Mouse (Mus musculus) hindbrain, embryonic 12.5 days (tissue): ENCODE results near the gene Spns3. TPM values are rescaled to one million over a fixed set of nuclear protein-coding genes. Genes with fewer than 3 reads are reported as not detected.

ENCODE experiments used
- ATAC-seq: fragments of 200-750 bp; cut with Nextera tagmentation; 2 replicates; pipeline ENCODE4 v1.8.0; 2017; ENCODE audit warnings: moderate TSS enrichment; ENCODE audit not compliant: low FRiP score
- H3K27ac ChIP-seq: fragments of 300-500 bp; sonication (generic); 2 replicates; pipeline ENCODE4 v1.5.1; 2016; ENCODE audit warnings: mild to moderate bottlenecking
- H3K27me3 ChIP-seq: fragments of 300-500 bp; sonication (generic); 2 replicates; pipeline ENCODE4 v1.6.1; 2016; ENCODE audit warnings: mild to moderate bottlenecking
- H3K36me3 ChIP-seq: fragments of 300-500 bp; sonication (generic); 2 replicates; pipeline ENCODE4 v1.6.1; 2016; ENCODE audit warnings: mild to moderate bottlenecking
- H3K4me1 ChIP-seq: fragments of 300-500 bp; sonication (generic); 2 replicates; pipeline ENCODE4 v1.6.1; 2016
- H3K4me2 ChIP-seq: fragments of 300-500 bp; sonication (generic); replicated peaks from 2 replicates; pipeline ENCODE4 v1.6.1; 2016; ENCODE audit warnings: mild to moderate bottlenecking
- H3K4me3 ChIP-seq: fragments of 300-500 bp; sonication (generic); 2 replicates; pipeline ENCODE4 v1.5.1; 2016; ENCODE audit warnings: mild to moderate bottlenecking
- H3K9ac ChIP-seq: fragments of 300-500 bp; sonication (generic); 2 replicates; pipeline ENCODE4 v1.6.1; 2016; ENCODE audit warnings: mild to moderate bottlenecking, moderate library complexity
- H3K9me3 ChIP-seq: fragments of 300-500 bp; sonication (generic); replicated peaks from 2 replicates; pipeline ENCODE4 v1.6.1; 2016; ENCODE audit warnings: mild to moderate bottlenecking
- WGBS: fragments of 180-500 bp; shearing (Covaris S2); methylation state at CpG from one replicate; pipeline ENCODE4 v1.1.7; 2016; 5-methylcytosine and 5-hydroxymethylcytosine counted together
- polyA plus RNA-seq: library from polyadenylated mRNA; unstranded; fragments of >200 nt; fragmentation: Nextera tagmentation; extraction: Ambion mirVana; gene quantifications from 2 replicates; pipeline ENCODE4 v1.2.1, GENCODE M21; 2016

Spns3 gene
- polyA plus RNA-seq, 1 experiment from 2014 or later, result 0.15 TPM

DNA sequence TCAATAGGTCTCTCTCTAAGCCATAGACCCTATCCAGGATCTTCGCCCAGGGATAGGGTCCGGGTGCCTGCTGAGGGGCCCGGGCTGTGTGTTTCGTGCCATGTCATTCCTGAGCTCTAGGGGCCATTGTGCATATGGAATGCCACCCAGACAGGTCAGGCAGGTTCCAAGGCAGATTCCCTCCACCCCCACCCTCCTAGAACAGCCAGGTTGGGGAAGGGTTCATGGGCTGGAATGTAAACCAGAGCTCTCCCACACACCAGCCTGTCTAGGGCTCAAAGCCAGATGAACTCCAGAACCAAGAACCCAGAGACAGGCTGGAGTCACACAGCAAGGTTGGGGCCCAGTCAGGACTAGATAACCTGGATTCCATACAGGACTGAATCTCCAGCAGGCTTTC is 76.8 kb downstream of the Spns3 start:
- H3K36me3 ChIP-seq, result 0 out of 2 replicates have a peak, but pooled peaks cover 4% of the 10 kb centered on the region
- H3K4me2 ChIP-seq, result no peak overlapping the region
- H3K27me3 ChIP-seq, result no peaks in the 10 kb centered on the region
- H3K9ac ChIP-seq, result no peak overlapping the region
- no peak overlapping the region for H3K27ac ChIP-seq
- H3K9me3 ChIP-seq, result no peaks in the 10 kb centered on the region
- peaks cover 37% of the 10 kb centered on the region for H3K4me1 ChIP-seq
- WGBS, result 80% methylated on average over 4 of the region's 4 CpGs
- no peak for ATAC-seq
- no peak overlapping the region for H3K4me3 ChIP-seq

DNA sequence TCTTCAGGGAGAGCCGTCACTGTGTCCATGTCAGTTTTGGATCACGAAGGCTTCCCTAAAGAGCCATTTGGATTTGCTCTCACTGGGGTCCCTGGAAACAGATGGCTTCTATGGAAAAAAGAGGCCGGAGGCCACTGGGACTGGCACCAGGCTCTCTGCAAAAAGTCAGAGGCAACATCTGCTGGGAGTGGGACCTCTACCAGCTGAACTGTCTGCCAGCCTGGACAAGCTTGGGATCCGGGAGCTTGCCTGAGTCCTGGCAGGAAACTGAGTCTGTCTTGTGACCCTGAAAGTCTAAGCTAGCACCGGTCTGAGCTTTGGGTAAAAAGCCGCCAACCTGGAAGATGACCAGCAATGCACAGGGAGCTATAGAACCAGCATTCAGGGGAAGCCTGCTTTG is 78.9 kb downstream of the Spns3 start:
- H3K4me2 ChIP-seq, result no peak overlapping the region
- no peaks in the 10 kb centered on the region for H3K9me3 ChIP-seq
- ATAC-seq, result no peak
- WGBS, result 80% methylated on average over 6 of the region's 6 CpGs
- H3K4me1 ChIP-seq, result peaks cover 36% of the 10 kb centered on the region
- no peak overlapping the region for H3K4me3 ChIP-seq
- H3K9ac ChIP-seq, result no peak overlapping the region
- no peak overlapping the region for H3K27ac ChIP-seq
- H3K27me3 ChIP-seq, result no peaks in the 10 kb centered on the region
- H3K36me3 ChIP-seq, result 0 out of 2 replicates have a peak, but pooled peaks cover 4% of the 10 kb centered on the region

DNA sequence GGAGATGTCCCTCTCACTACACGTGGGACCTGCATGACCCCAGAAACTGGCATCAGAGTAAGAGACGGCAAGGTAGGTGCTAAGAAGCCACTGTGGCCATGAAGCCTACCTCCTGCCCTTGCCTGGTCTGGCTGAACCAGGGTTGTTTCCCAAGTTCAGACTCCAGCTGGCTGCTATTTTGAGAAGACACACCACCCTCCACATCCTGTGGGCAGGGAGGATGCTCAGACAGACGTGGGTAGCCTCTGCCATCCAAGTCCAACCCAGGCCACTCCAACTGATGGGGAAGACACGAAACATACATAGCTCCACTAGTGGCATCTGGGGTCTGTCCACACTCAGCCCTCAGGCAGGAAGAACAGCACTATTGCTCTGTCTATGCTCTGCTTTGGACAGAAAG is 80.3 kb downstream of the Spns3 start:
- no peak overlapping the region for H3K9ac ChIP-seq
- no peaks in the 10 kb centered on the region for H3K9me3 ChIP-seq
- H3K27me3 ChIP-seq, result no peaks in the 10 kb centered on the region
- H3K4me3 ChIP-seq, result no peak overlapping the region
- H3K36me3 ChIP-seq, result 0 out of 2 replicates have a peak, but pooled peaks cover 4% of the 10 kb centered on the region
- H3K4me1 ChIP-seq, result peaks cover 37% of the 10 kb centered on the region
- ATAC-seq, result no peak
- no peak overlapping the region for H3K27ac ChIP-seq
- 72% methylated on average over 4 of the region's 4 CpGs for WGBS
- H3K4me2 ChIP-seq, result no peak overlapping the region

DNA sequence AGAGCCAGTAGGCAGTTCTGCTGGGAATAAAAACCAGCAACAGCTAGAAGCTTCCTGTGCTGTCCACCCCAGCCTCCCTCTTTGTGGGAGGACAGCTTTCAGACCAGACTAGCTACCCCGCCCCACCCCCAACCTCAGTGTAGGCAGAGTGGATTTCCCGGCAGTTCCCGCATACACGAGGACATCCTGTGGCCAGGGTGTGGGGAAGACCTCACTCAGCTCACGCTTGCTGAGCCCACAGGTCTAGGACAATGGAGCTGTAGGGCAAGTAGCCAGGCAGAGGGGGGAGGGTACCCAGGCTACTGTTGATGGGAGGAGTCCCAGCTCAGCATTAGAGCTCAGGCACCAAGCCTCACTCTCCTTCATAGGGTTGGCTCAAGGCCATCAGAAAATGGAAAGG is 81.1 kb downstream of the Spns3 start:
- ATAC-seq, result peak; percentile 38; the same call in 1 of the 2 replicates
- 29% methylated on average over 5 of the region's 5 CpGs for WGBS
- H3K27me3 ChIP-seq, result no peaks in the 10 kb centered on the region

DNA sequence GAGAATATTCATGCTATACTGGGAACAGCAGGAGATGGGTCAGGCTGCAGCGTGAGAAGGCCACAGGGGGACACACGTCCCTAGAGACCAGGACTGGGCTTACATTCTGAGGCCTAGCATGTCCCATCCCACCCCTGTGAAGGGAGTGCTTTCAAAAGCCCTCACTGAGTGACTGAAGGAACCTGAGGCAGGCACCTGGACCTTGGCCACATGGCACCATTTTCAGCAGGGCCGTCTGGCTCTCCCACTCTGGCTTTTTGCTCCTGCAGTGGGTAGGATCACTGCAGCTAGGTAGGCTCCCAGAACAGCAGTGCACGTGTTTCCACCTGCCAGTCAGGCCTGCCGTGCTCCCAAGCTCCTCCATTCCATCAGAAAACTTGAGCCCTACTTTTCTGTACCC is 81.8 kb downstream of the Spns3 start:
- no peaks in the 10 kb centered on the region for H3K27me3 ChIP-seq
- H3K9me3 ChIP-seq, result no peaks in the 10 kb centered on the region
- H3K4me2 ChIP-seq, result no peak overlapping the region
- no peak for ATAC-seq
- no peak overlapping the region for H3K9ac ChIP-seq
- H3K27ac ChIP-seq, result peak overlapping the region; percentile 60
- WGBS, result 72% methylated on average over 5 of the region's 5 CpGs
- peaks cover 41% of the 10 kb centered on the region for H3K4me1 ChIP-seq
- 0 out of 2 replicates have a peak, but pooled peaks cover 5% of the 10 kb centered on the region for H3K36me3 ChIP-seq
- H3K4me3 ChIP-seq, result no peak overlapping the region

More for the DNA sequence above, 81.1 kb downstream of the Spns3 start:
- Histone ChIP-seq H3K36me3 (0 out of 2 replicates have a peak, but pooled peaks cover 4% of the 10 kb centered on the region), H3K9me3 (no peaks in the 10 kb centered on the region), H3K4me3 (no peak overlapping the region), H3K27ac (peak overlapping the region; percentile 60; the same call in 1 of the 2 replicates), H3K9ac (0 out of 2 replicates have a peak overlapping the region, but pooled peaks have one; percentile 3), H3K4me1 (peaks cover 41% of the 10 kb centered on the region), H3K4me2 (no peak overlapping the region)

DNA sequence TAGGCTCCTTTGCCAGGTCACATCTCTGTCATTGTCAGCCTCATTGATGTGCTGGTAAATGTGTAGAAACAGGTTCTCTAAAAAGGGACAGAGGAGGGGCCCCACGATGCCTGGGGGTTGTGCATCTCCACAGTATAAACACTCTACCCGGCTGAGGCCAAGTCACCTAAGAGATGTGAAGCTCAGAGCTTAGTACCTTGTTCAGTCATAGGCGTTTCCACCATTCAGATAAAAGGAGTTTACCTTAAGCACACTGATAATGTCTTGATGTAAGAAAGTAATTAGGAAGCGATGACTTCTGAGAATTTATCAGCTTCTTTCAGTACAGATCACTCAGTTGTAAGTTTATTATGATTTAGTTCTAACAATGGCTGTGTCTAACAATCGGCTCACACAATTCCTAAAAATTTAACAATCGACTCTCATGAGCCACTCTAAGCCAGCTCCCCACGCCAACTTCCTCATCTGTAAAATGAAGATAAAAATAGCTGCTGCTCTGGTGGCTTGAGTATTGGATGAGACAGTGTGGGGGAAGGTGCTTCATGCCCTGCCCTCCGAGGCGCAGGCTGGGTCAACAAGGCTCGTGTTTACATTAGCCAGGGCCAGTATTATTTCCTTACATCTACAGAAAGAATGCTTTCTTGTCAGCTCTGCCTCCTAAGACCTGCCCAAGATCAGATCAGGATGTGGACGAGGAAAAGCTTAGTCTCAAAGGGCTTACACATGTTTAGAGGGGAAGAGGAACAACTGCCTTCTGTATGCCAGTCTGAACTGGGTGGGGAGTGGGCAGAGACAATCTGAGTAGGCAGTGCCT is 83.4 kb downstream of the Spns3 start:
- H3K4me2 ChIP-seq, result no peak overlapping the region
- H3K36me3 ChIP-seq, result peaks cover 13% of the 10 kb centered on the region
- peaks cover 46% of the 10 kb centered on the region for H3K4me1 ChIP-seq
- no peaks in the 10 kb centered on the region for H3K9me3 ChIP-seq
- no peak overlapping the region for H3K9ac ChIP-seq
- no peak overlapping the region for H3K4me3 ChIP-seq
- no peaks in the 10 kb centered on the region for H3K27me3 ChIP-seq
- no peak for ATAC-seq
- peak overlapping the region; percentile 23 for H3K27ac ChIP-seq
- WGBS, result 60% methylated on average over 11 of the region's 11 CpGs

DNA sequence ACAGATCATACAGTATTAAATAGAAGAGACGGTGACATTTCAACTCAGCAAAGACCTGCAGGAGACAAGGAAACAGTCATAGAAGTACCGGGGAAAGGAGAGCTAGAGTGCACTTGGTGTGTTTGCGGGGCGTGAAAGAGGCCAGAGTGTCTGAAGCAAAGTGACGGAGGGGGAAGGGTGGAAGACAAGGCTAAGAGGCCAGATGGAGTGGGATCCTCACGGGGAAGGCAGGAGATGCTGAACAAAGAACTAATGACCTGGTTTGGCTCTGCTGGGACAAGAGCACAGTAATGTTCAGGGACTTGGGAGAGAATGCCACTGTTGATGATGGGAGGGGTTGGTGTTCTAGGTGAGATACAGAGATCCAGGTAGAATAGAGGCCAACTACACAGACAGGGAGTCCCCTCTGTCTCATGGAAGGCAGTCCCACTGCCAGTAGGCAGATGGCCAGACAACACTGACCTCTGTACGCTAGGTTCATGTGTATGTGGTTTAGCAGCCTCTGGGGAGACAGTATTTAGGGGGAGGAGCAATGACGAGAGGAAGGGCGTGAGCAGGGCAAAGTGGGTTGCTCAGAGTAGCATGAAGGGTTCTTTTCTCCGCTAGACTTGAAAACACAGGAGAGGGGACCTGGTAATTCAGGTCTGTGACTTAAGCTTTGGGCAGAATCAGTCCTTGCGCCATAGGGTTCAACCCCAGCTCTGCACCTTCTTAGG is 84.2 kb downstream of the Spns3 start:
- Histone ChIP-seq H3K9ac (no peak overlapping the region), H3K27ac (no peak overlapping the region)

DNA sequence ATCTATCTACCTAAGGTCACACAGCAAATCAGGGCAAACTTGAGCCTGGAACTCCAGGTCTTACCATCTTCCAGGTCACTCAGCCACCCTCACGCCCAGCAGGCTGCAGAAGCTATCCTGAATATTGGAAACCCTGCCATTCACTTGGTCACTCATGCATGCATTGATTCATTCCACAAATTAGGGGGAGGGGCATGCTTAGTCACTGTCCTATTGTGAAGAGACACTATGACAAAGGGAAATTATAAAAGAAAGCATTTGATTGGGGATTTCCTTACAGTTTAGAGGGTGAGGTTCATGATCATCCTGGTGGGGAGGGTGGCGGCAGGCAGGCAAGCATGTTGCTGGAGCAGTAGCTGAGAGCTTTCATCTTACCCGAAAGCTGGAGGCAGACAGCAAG is 85.5 kb downstream of the Spns3 start:
- H3K27me3 ChIP-seq, result no peaks in the 10 kb centered on the region
- H3K4me1 ChIP-seq, result peaks cover 51% of the 10 kb centered on the region
- no peak overlapping the region for H3K9ac ChIP-seq
- no peak overlapping the region for H3K4me3 ChIP-seq
- no peak for ATAC-seq
- 50% methylated on average over 3 of the region's 3 CpGs for WGBS
- no peak overlapping the region for H3K4me2 ChIP-seq
- H3K36me3 ChIP-seq, result peaks cover 22% of the 10 kb centered on the region
- no peaks in the 10 kb centered on the region for H3K9me3 ChIP-seq
- H3K27ac ChIP-seq, result 0 out of 2 replicates have a peak overlapping the region, but pooled peaks have one; percentile 48

More for the DNA sequence above, 84.2 kb downstream of the Spns3 start:
- Histone ChIP-seq H3K27me3 (no peaks in the 10 kb centered on the region), H3K4me3 (no peak overlapping the region), H3K4me1 (peaks cover 51% of the 10 kb centered on the region), H3K9me3 (no peaks in the 10 kb centered on the region), H3K36me3 (peaks cover 18% of the 10 kb centered on the region), H3K4me2 (no peak overlapping the region)
- ATAC-seq, result 0 out of 2 replicates have a peak, but pooled peaks have one; percentile 15
- WGBS, result 64% methylated on average over 11 of the region's 11 CpGs

DNA sequence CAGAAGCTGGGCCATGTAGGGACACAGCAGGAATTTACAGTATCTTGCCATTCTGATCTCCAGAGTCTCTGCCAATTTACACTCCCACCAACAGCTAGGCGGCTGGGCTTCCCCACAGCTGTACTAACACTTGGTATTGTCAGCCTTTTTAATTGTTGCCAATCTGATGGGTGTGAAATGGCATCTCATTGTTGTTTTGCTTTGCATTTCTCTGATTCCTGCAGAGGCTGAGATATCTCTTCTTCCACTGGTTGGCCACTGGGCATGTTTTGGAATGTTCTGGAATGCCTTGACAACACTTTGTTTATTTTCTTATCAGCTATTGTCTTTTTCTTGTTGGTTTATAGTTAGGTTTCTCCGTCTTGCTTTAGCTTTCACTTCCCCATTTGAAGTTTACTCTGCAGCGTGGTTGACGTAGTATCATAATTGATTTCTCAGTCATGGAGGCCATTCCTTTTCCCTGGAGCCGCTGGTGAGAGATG is 88.8 kb downstream of the Spns3 start:
- 42% methylated on average over 5 of the region's 5 CpGs for WGBS
- no peak overlapping the region for H3K27ac ChIP-seq

DNA sequence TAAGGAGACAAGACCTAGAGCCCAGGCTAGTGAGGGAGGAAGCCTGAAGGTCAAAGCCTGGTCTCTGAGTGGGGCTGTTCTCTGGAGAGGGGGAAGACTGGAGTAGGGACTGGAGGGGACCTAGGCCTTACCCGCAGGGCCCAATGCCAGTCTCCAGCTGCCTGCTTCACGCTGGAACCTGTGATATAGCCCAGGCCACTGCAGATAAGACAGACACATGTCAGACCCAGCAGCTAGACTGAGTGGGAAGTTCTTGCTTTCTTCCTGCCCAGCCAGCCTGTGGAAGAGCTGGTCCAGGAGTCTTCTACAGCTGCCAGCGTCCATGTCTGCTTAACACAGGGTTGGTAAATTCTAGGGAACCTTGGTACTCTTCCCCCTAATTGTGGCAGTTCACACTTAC is 91.8 kb downstream of the Spns3 start:
- peaks cover 51% of the 10 kb centered on the region for H3K36me3 ChIP-seq
- ATAC-seq, result no peak
- H3K4me2 ChIP-seq, result no peak overlapping the region
- H3K4me1 ChIP-seq, result peaks cover 26% of the 10 kb centered on the region
- H3K27me3 ChIP-seq, result no peaks in the 10 kb centered on the region
- H3K9ac ChIP-seq, result peak overlapping the region; percentile 13; the same call in 1 of the 2 replicates
- H3K4me3 ChIP-seq, result no peak overlapping the region
- H3K9me3 ChIP-seq, result no peaks in the 10 kb centered on the region
- H3K27ac ChIP-seq, result no peak overlapping the region
- WGBS, result 85% methylated on average over 3 of the region's 3 CpGs

More for the DNA sequence above, 88.8 kb downstream of the Spns3 start:
- Histone ChIP-seq H3K9ac (no peak overlapping the region), H3K4me2 (no peak overlapping the region), H3K4me1 (peaks cover 28% of the 10 kb centered on the region), H3K9me3 (no peaks in the 10 kb centered on the region), H3K4me3 (no peak overlapping the region), H3K36me3 (peaks cover 41% of the 10 kb centered on the region), H3K27me3 (no peaks in the 10 kb centered on the region)
- no peak for ATAC-seq

DNA sequence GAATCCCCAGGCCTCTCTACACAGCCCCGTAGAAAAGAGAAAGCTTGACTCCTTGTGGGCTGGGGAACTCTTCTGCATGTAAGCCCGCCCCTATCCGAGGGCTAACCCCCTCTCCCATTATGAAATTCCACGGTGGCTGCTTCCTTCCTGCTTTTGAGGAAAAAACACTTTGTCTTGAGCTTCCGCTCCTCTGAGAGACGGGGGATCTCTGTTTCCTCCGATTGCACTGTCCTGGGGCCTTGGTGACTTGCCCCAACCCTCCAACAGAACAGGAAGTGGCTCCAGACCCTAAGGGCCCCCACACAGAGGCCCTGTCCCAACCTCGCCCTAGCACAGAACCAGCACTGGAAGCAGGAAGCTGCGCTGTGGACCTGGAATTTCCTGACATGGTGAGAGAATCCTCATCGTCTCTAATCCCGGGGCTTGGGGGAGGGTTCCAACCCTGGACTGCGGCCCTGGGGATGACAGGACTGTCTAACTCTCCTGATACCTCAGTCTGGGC is 92.3 kb downstream of the Spns3 start:
- Histone ChIP-seq H3K4me2 (no peak overlapping the region), H3K27me3 (no peaks in the 10 kb centered on the region), H3K9me3 (no peaks in the 10 kb centered on the region), H3K9ac (peak overlapping the region; percentile 13; the same call in 1 of the 2 replicates), H3K36me3 (peaks cover 47% of the 10 kb centered on the region), H3K4me1 (peaks cover 26% of the 10 kb centered on the region), H3K4me3 (no peak overlapping the region), H3K27ac (no peak overlapping the region)
- ATAC-seq, result no peak
- 69% methylated on average over 12 of the region's 12 CpGs for WGBS

DNA sequence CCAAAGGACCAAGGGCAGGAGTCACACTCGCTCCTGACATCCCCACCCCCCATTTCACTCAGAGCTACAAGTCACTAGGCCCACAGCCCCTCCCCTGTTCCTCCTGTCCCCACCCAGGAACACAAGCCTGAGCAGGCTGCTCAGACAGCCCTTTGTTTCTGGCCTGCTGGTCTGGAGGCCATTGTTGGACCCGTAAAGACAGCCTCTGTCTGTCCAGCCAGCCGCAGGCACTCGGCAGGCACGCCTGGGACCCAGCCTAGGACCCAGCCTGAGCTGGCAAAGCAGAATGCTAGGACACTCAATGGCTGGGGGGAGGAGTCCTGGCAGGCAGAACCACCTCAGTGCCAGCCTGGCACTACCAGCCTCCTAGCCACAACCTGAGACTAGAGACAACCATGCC is 94.6 kb downstream of the Spns3 start:
- peak overlapping the region; percentile 24 for H3K9ac ChIP-seq
- peak; percentile 51 for ATAC-seq
- no peak overlapping the region for H3K4me3 ChIP-seq
- H3K4me2 ChIP-seq, result no peak overlapping the region
- H3K27ac ChIP-seq, result peak overlapping the region; percentile 55
- no peaks in the 10 kb centered on the region for H3K9me3 ChIP-seq
- H3K36me3 ChIP-seq, result peaks cover 53% of the 10 kb centered on the region
- WGBS, result 36% methylated on average over 5 of the region's 5 CpGs
- H3K27me3 ChIP-seq, result no peaks in the 10 kb centered on the region
- peaks cover 16% of the 10 kb centered on the region for H3K4me1 ChIP-seq
